Mouse (Mus musculus) neural tube, embryonic 13.5 days (tissue): ENCODE results near the gene 4930564D02Rik. TPM values are rescaled to one million over a fixed set of nuclear protein-coding genes. Genes with fewer than 3 reads are reported as not detected.

Experiments used
- ATAC-seq: fragments of 200-750 bp; cut with Nextera tagmentation; 2 replicates; pipeline ENCODE4 v1.8.0; 2017; ENCODE audit warnings: low read depth, mild to moderate bottlenecking, moderate TSS enrichment, moderate library complexity
- H3K27ac ChIP-seq: fragments of 300-500 bp; sonication (generic); replicated peaks from 2 replicates; pipeline ENCODE4 v1.5.1; 2015; ENCODE audit warnings: moderate library complexity, mild to moderate bottlenecking, inconsistent platforms
- H3K27me3 ChIP-seq: fragments of 300-500 bp; sonication (generic); 2 replicates; pipeline ENCODE4 v1.6.1; 2015; ENCODE audit warnings: mild to moderate bottlenecking, inconsistent platforms
- H3K36me3 ChIP-seq: fragments of 300-500 bp; sonication (generic); 2 replicates; pipeline ENCODE4 v1.6.1; 2015; ENCODE audit warnings: mild to moderate bottlenecking, inconsistent platforms
- H3K4me1 ChIP-seq: fragments of 300-500 bp; sonication (generic); replicated peaks from 2 replicates; pipeline ENCODE4 v1.6.1; 2015; ENCODE audit warnings: inconsistent platforms
- H3K4me2 ChIP-seq: fragments of 300-500 bp; sonication (generic); 2 replicates; pipeline ENCODE4 v1.6.1; 2015; ENCODE audit warnings: inconsistent platforms, mild to moderate bottlenecking, moderate library complexity
- H3K4me3 ChIP-seq: fragments of 300-500 bp; sonication (generic); 2 replicates; pipeline ENCODE4 v1.5.1; 2015; ENCODE audit warnings: mild to moderate bottlenecking, inconsistent platforms
- H3K9ac ChIP-seq: fragments of 300-500 bp; sonication (generic); 2 replicates; pipeline ENCODE4 v1.6.1; 2015; ENCODE audit warnings: moderate library complexity, mild to moderate bottlenecking, inconsistent platforms
- H3K9me3 ChIP-seq: fragments of 300-500 bp; sonication (generic); 2 replicates; pipeline ENCODE4 v1.6.1; 2016; ENCODE audit warnings: inconsistent platforms
- WGBS: fragments of 180-500 bp; shearing (Covaris S2); methylation state at CpG from one replicate; pipeline ENCODE4 v1.1.7; 2015; 5-methylcytosine and 5-hydroxymethylcytosine counted together
- polyA plus RNA-seq: library from polyadenylated mRNA; unstranded; fragments of >200 nt; fragmentation: Nextera tagmentation; extraction: Ambion mirVana; gene quantifications from 2 replicates; pipeline ENCODE4 v1.2.1, GENCODE M21; 2015

4930564D02Rik gene
- polyA plus RNA-seq, 1 experiment from 2014 or later: not detected

DNA sequence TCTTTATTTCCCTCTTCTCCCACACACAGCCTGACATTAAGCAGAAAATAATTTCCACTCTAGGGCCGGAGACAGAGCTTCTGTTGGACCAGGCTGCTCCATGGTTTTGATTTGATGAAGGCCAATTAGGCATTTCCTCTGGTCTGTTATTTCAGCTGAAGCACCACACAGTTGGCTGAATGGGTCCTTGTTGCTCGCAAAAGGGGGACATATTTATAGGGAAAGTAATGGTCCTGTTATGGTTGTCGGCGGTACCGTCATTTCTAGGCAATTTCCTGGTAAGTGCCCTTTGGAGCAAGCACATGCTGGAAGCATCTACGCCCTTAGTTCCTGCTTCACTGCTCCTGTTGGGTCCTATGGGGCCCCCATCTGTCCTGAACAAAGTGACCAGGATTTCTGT is 5.7 kb upstream of the 4930564D02Rik start:
- ATAC-seq: no peak
- Histone ChIP-seq H3K4me1 (peaks cover 6% of the 10 kb centered on the region), H3K27ac (no peak overlapping the region), H3K27me3 (peaks cover 14% of the 10 kb centered on the region; the same call in 1 of the 2 replicates), H3K9ac (no peak overlapping the region), H3K36me3 (no peaks in the 10 kb centered on the region), H3K9me3 (no peaks in the 10 kb centered on the region), H3K4me2 (no peak overlapping the region), H3K4me3 (no peak overlapping the region)
- 59% methylated on average over 6 of the region's 6 CpGs for WGBS

DNA sequence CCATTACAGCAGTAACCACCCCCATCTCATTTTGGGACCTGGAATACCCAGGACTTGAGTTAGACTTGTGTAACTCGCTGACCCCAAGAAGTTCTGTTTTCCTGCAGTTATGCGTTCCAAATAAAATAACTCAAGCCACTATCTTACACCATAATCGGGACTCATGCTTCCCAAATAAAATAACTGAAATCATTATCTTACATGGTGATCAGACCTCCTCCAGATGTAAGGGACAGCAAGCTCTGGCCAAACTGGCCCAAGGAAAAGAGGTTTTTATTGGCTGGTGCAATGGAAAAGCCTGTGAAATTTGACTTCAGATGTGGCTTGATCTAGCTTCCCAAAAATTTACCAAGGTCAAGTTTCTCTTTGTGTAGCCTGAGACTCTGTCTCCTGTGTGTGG is 5.1 kb upstream of the 4930564D02Rik start:
- 82% methylated on average over 3 of the region's 3 CpGs for WGBS
- ATAC-seq: no peak
- peaks cover 14% of the 10 kb centered on the region; the same call in 1 of the 2 replicates for H3K27me3 ChIP-seq

DNA sequence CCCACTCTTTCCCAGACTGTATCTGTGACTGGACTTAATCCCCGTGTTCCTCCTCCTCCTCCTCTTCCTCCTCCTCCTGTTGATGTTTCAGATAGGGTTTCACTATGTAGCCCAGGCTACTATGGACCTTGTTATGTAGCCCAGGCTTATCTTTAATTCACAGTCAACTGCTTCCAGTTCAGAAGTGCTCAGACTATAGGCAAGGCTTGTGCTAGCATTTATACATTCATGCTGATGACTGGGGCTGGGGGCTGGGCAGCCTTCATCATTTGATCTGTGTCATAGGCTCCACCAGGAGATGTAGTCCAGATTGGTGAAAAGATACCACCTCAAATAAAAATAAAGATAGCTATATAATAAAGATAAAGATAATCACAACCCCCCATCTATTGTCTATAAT is 4.7 kb upstream of the 4930564D02Rik start:
- no peaks in the 10 kb centered on the region for H3K36me3 ChIP-seq
- no peak overlapping the region for H3K4me2 ChIP-seq
- H3K27ac ChIP-seq: no peak overlapping the region
- no peak overlapping the region for H3K4me3 ChIP-seq
- peaks cover 14% of the 10 kb centered on the region; the same call in 1 of the 2 replicates for H3K27me3 ChIP-seq
- no peak for ATAC-seq
- WGBS: 88% methylated on average over 1 of the region's 1 CpGs
- H3K9me3 ChIP-seq: no peaks in the 10 kb centered on the region
- peaks cover 6% of the 10 kb centered on the region for H3K4me1 ChIP-seq
- no peak overlapping the region for H3K9ac ChIP-seq

More for the DNA sequence above, 5.1 kb upstream of the 4930564D02Rik start:
- H3K36me3 ChIP-seq: no peaks in the 10 kb centered on the region
- peaks cover 6% of the 10 kb centered on the region for H3K4me1 ChIP-seq
- H3K27ac ChIP-seq: no peak overlapping the region
- H3K4me3 ChIP-seq: no peak overlapping the region
- H3K9me3 ChIP-seq: no peaks in the 10 kb centered on the region
- no peak overlapping the region for H3K9ac ChIP-seq
- no peak overlapping the region for H3K4me2 ChIP-seq

DNA sequence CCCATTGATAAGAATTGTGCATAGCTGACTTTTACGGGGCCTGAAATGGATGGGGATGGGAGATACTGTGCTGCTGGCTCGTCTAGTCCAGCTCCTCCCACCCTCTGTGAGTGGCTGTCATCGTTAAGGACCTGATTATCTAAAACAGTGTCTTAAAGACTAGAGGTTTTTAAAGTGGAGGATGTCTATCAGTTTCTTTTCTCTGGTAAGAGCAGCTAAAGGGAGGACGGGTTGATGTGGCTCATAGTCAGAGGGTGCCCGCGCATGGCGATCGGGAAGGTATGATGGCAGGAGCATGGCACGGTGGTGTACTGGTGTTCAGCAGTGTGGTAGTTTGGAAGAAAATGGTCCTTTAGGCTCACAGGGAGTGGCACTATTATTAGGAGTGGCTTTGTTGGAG is 4.0 kb upstream of the 4930564D02Rik start:
- H3K4me3 ChIP-seq: no peak overlapping the region
- no peak overlapping the region for H3K4me2 ChIP-seq
- ATAC-seq: no peak
- peaks cover 6% of the 10 kb centered on the region for H3K4me1 ChIP-seq
- H3K9ac ChIP-seq: no peak overlapping the region
- no peaks in the 10 kb centered on the region for H3K9me3 ChIP-seq
- H3K27ac ChIP-seq: no peak overlapping the region
- peaks cover 14% of the 10 kb centered on the region; the same call in 1 of the 2 replicates for H3K27me3 ChIP-seq
- no peaks in the 10 kb centered on the region for H3K36me3 ChIP-seq
- WGBS: 82% methylated on average over 9 of the region's 9 CpGs

DNA sequence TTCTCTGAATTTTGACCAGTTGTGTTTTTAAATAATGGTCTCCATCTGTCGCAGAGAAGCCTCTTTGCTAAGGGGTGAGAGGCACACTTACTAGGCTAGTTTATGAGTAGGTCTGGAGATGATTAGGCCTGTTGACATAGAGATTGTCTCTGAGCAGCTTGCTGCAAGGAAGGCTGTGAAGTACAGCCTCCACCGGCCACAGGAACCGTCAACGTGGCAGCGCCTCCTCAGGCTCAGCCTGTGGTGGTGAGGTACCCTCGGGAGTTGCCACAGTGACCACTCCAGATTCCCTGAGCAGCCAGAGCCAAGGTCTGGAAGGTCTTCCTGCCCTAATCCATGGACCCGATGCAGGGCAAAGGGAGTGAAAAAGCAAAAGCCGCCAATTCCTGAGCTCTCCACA is 3.9 kb downstream of the 4930564D02Rik start:
- H3K4me3 ChIP-seq: no peak overlapping the region
- H3K4me1 ChIP-seq: no peaks in the 10 kb centered on the region
- no peaks in the 10 kb centered on the region for H3K36me3 ChIP-seq
- no peaks in the 10 kb centered on the region for H3K27me3 ChIP-seq
- H3K27ac ChIP-seq: no peak overlapping the region
- no peak overlapping the region for H3K9ac ChIP-seq
- no peak for ATAC-seq
- WGBS: 82% methylated on average over 8 of the region's 8 CpGs
- no peaks in the 10 kb centered on the region for H3K9me3 ChIP-seq
- H3K4me2 ChIP-seq: no peak overlapping the region

DNA sequence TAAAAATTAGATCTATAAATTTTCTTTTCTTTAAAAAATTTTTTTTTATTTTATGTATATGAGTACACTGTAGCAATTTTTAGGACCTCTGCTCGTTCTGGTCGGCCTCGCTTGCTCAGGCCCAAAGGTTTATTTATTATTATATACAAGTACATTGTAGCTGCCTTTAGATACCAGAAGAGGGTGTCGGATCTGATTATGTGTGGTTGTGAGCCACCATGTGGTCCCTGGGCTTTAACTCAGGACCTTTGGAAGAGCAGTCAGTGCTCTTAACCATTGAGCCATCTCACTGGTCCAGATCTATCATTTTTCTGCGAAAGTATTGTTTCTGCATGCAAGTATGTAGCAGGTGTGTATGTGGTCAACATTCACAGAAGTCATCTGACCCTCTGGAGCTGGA is 4.6 kb downstream of the 4930564D02Rik start:
- H3K27ac ChIP-seq: no peak overlapping the region
- H3K4me3 ChIP-seq: no peak overlapping the region
- H3K4me1 ChIP-seq: no peaks in the 10 kb centered on the region
- 94% methylated on average over 5 of the region's 5 CpGs for WGBS
- no peak overlapping the region for H3K4me2 ChIP-seq
- no peaks in the 10 kb centered on the region for H3K36me3 ChIP-seq
- no peaks in the 10 kb centered on the region for H3K27me3 ChIP-seq
- H3K9ac ChIP-seq: no peak overlapping the region
- no peaks in the 10 kb centered on the region for H3K9me3 ChIP-seq
- no peak for ATAC-seq

DNA sequence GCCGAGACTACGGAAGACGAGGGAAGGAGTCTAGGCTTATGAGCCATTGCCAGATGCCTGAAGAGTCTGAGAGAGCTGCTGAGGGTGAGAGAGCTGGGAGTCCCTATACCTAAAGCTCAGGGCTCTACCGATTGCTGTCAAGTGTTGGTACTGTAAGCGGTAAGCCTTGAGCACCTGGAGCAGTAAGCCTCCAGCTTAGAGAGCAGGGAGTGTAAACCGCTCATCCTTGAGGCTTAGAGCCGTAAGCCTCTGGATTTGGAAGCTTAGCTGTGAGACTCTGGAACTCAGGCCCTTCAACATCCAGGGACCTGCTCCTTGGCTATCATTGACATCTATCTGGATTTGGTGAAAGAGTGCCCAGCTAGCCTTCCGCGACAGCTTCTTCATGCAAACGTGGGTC is 5.9 kb downstream of the 4930564D02Rik start:
- no peaks in the 10 kb centered on the region for H3K4me1 ChIP-seq
- no peaks in the 10 kb centered on the region for H3K9me3 ChIP-seq
- ATAC-seq: no peak
- no peak overlapping the region for H3K4me3 ChIP-seq
- H3K4me2 ChIP-seq: no peak overlapping the region
- no peaks in the 10 kb centered on the region for H3K36me3 ChIP-seq
- no peaks in the 10 kb centered on the region for H3K27me3 ChIP-seq
- no peak overlapping the region for H3K27ac ChIP-seq
- WGBS: 91% methylated on average over 10 of the region's 10 CpGs
- H3K9ac ChIP-seq: no peak overlapping the region

DNA sequence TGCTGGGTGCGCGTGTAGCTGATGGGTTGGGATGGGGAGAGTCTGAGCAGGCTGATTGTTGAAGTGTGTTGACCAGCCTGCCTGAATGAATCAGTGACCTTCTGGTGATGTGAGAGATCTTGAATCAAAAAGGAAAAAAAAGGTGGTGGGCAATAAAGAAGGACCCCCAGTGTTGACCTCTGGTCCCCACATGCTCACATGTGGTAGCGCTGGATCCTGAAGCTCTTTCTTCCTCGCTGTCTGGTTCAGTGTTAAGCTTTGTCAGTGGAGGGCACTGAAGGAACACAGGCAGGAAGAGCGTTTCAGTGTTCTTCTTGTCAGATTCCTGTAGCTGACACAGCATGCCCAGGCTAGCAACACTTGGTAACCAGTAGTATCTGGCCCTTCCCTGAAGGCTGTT is 9.2 kb downstream of the 4930564D02Rik start:
- no peak overlapping the region for H3K4me2 ChIP-seq
- H3K27me3 ChIP-seq: no peaks in the 10 kb centered on the region
- no peaks in the 10 kb centered on the region for H3K9me3 ChIP-seq
- 92% methylated on average over 5 of the region's 5 CpGs for WGBS
- no peak for ATAC-seq
- H3K4me3 ChIP-seq: no peak overlapping the region
- H3K27ac ChIP-seq: no peak overlapping the region
- no peaks in the 10 kb centered on the region for H3K36me3 ChIP-seq
- peaks cover 7% of the 10 kb centered on the region for H3K4me1 ChIP-seq
- no peak overlapping the region for H3K9ac ChIP-seq

DNA sequence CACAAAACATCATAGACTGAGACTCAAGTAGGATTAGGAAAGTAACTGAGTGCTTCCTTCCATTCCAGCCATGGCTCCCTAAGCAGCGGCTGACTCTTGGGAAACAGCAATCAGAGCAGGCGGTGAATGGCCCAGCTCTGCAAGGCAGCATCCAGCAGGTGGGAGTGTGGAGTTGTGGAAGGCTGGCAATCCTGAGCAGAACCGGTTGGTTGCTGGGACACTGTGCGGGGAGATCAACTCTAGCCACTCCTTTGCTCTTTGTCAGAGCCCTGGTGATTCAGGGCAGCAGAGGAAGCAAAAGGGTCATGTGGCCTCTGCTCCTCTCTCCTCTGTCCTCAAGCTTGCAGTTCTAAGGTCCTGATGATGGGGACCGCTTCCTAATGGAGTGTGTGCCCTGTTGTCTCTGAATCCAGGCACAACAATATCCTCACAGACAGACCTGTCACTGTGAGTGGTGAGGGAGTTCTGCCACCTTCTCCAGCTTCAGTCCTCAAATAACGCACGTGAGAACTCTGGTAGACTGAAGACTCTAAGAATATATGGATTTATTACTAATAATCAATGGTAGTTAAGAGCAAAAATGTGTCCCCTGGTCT is 11.7 kb downstream of the 4930564D02Rik start:
- H3K4me2 ChIP-seq: no peak overlapping the region
- WGBS: 24% methylated on average over 7 of the region's 7 CpGs
- peak; percentile 93 for ATAC-seq

DNA sequence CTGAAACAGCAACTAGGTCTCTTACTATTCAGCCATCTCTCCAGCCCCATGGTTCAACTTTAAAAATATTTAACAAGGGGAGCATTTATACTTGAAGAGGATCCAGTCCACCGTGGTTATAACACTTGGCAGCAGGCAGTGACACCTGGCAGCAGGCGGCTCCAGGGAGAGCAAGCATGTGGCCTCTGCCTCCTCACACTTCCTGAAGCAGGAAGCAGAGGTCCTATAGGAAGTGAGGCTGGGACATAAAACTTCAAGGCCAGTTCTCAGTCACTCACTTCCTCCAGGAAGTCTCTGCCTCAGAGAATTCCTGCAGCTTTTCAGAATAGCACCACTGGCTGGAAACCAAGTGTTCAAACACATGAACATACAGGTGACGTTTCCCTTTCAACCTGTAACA is 20.7 kb downstream of the 4930564D02Rik start:
- H3K9ac ChIP-seq: no peak overlapping the region
- no peaks in the 10 kb centered on the region for H3K36me3 ChIP-seq
- H3K4me1 ChIP-seq: no peaks in the 10 kb centered on the region
- no peak overlapping the region for H3K4me3 ChIP-seq
- no peaks in the 10 kb centered on the region for H3K9me3 ChIP-seq
- ATAC-seq: no peak
- H3K27ac ChIP-seq: no peak overlapping the region
- no peak overlapping the region for H3K4me2 ChIP-seq
- H3K27me3 ChIP-seq: no peaks in the 10 kb centered on the region
- WGBS: 81% methylated on average over 3 of the region's 3 CpGs

More for the DNA sequence above, 11.7 kb downstream of the 4930564D02Rik start:
- Histone ChIP-seq H3K9ac (no peak overlapping the region), H3K27ac (no peak overlapping the region), H3K4me3 (no peak overlapping the region), H3K27me3 (no peaks in the 10 kb centered on the region), H3K36me3 (no peaks in the 10 kb centered on the region), H3K4me1 (peaks cover 7% of the 10 kb centered on the region), H3K9me3 (no peaks in the 10 kb centered on the region)

DNA sequence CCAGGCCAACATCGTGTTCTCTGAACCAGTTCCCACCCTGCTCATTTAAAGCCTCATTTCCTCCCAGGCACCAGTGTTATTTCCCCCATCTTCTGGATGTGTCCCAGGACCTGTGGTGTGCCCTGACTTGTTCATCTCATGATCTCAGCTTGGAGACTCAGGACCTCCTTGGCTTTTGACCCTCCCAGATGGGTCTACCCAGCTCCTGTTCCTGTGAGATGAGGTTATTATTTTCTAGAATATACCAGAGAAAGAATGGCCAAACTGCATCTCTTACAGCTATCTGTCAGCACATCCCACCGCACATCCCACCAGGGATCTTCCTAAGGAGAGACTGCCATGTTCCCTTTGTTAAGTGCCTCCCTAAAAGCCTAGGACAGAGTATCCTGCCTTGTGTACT is 22.0 kb downstream of the 4930564D02Rik start:
- H3K4me2 ChIP-seq: no peak overlapping the region
- H3K27me3 ChIP-seq: no peaks in the 10 kb centered on the region
- no peaks in the 10 kb centered on the region for H3K36me3 ChIP-seq
- H3K9me3 ChIP-seq: no peaks in the 10 kb centered on the region
- ATAC-seq: no peak
- H3K4me1 ChIP-seq: no peaks in the 10 kb centered on the region; the same call in 1 of the 2 replicates
- WGBS: 84% methylated on average over 2 of the region's 2 CpGs
- no peak overlapping the region for H3K9ac ChIP-seq
- H3K4me3 ChIP-seq: no peak overlapping the region
- H3K27ac ChIP-seq: no peak overlapping the region

DNA sequence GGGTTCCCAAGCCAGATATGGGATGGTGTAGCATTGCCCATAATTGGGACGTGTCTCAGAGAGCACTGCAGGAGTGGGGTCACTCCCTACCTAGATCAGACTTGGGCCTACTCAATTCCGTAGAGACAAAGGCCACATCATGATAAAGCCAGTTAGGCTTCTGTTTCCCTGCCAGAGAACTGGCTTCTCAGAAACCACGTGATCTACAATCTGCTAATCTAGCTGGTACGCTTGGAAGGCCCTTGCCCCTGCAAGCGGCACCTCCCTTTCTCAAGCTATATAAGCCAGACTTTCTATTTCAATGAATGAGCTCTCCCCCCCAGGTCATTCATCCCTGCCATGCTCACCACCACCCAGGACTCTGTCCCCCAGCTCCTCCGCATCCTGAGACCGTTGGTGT is 23.5 kb downstream of the 4930564D02Rik start:
- H3K9ac ChIP-seq: no peak overlapping the region
- no peak overlapping the region for H3K4me2 ChIP-seq
- ATAC-seq: no peak
- 91% methylated on average over 7 of the region's 7 CpGs for WGBS
- H3K27ac ChIP-seq: no peak overlapping the region
- no peaks in the 10 kb centered on the region for H3K27me3 ChIP-seq
- no peak overlapping the region for H3K4me3 ChIP-seq
- no peaks in the 10 kb centered on the region for H3K9me3 ChIP-seq
- H3K4me1 ChIP-seq: no peaks in the 10 kb centered on the region; the same call in 1 of the 2 replicates
- H3K36me3 ChIP-seq: no peaks in the 10 kb centered on the region

DNA sequence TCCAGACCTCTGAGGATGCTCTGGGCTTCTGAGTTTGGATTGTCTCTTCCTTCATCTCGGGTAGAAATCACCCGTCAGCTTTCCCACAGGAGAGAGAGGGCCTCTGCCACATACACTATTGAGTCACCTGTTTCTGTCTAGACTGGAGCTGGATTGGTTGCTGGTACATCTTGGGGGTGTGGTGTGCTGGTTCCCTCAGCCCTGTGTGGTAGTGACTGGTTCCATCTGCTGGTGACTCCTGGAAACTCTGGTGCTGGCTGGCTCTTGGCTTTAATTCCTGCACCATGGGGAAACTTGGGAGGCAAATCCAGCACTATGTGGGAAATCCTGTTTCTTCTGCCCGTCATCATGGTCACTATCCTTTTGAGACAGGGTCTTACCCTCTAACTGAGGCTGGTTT is 24.3 kb downstream of the 4930564D02Rik start:
- H3K4me1 ChIP-seq: no peaks in the 10 kb centered on the region; the same call in 1 of the 2 replicates
- no peak overlapping the region for H3K27ac ChIP-seq
- 37% methylated on average over 3 of the region's 3 CpGs for WGBS
- H3K9me3 ChIP-seq: no peaks in the 10 kb centered on the region
- H3K4me3 ChIP-seq: no peak overlapping the region
- H3K27me3 ChIP-seq: no peaks in the 10 kb centered on the region
- ATAC-seq: no peak
- H3K36me3 ChIP-seq: no peaks in the 10 kb centered on the region
- H3K9ac ChIP-seq: no peak overlapping the region
- no peak overlapping the region for H3K4me2 ChIP-seq
